8 mouse cellular contexts compared by ENCODE assay signal in the genomic region with DNA sequence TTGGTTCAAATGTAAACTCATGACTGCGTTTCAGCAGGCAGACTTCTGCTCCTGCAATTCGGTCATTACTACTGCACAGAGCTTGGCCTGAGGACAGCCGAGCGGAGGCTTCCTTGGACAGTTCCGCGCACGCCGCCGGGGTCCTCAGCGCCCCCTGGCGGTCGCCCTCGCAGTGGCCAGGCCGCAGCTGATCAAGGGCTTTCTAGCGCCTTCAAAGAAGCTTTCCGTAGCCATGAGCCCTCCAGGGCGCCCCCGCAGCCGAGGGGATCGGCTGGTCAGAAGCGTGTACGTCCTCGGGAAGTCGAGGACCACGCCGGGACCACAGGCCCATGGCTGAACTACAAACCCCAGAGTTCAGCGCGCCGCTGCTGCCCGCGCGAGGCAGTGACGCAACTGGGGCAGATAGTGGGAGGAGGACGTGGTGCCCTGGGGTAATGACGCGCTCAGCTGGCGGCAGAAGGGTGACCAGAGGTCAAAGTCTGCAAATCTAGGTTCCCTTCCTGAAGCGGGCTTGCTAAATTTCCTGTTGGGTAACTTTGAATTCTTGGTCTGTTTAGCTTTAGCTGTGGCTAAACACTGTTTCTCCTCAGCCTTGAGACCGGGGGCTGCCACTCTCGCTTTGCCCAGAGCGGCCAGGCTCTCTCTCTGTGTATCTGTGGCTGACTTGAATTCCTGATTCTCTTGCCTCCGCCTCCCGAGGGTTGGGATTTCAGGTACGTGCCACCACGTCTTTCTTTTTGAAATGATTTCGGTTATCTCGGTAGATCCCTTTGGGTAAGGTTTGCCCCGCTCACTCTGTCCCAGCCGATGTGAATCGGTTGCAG. TPM values are rescaled to one million over a fixed set of nuclear protein-coding genes. Genes with fewer than 3 reads are reported as not detected.
DNase-seq lines count a peak whose midpoint lies in the region; ATAC-seq and TF ChIP-seq lines count a peak whose summit lies in the region.

No protein-coding gene starts in this region.

- ATAC-seq in embryonic facial prominence, embryonic 14.5 days (ENCODE audit: low read depth), result peak; percentile 97
- ATAC-seq in limb, embryonic 13.5 days (ENCODE audit: low FRiP score, low read depth), result peak; percentile 96
- peak; percentile 98 for ATAC-seq in midbrain, embryonic 15.5 days (replicated peaks)

- peak; percentile 60 for TF ChIP-seq POLR2A in bone marrow, adult 2 months (IDR thresholded peaks at IDR 0.05; ENCODE audit: borderline replicate concordance, control insufficient read depth, low read depth, low read length)

- peak overlapping the region; percentile 81 for H3K4me3 ChIP-seq in bone marrow, adult 2 months (replicated peaks; ENCODE audit: control insufficient read depth, low read depth, low read length)
- H3K4me3 ChIP-seq in embryonic facial prominence, embryonic 14.5 days (ENCODE audit: low read depth, low read length), result peak overlapping the region; percentile 64
- peak overlapping the region; percentile 62 for H3K4me3 ChIP-seq in limb, embryonic 13.5 days
- peak overlapping the region; percentile 53 for H3K4me3 ChIP-seq in midbrain, embryonic 15.5 days

- peaks cover 9% of the 10 kb centered on the region for H3K4me1 ChIP-seq in bone marrow, adult 2 months (ENCODE audit: control insufficient read depth, insufficient read depth, low read length)
- peaks cover 12% of the 10 kb centered on the region for H3K4me1 ChIP-seq in embryonic facial prominence, embryonic 14.5 days (ENCODE audit: control insufficient read depth, insufficient read depth, low read length)
- peaks cover 14% of the 10 kb centered on the region for H3K4me1 ChIP-seq in limb, embryonic 13.5 days
- peaks cover 18% of the 10 kb centered on the region for H3K4me1 ChIP-seq in midbrain, embryonic 15.5 days

- peak overlapping the region; percentile 94 for H3K27ac ChIP-seq in bone marrow, adult 2 months (ENCODE audit: control insufficient read depth, insufficient read depth, low read depth, low read length, poor library complexity)
- H3K27ac ChIP-seq in embryonic facial prominence, embryonic 14.5 days (replicated peaks; ENCODE audit: low read depth, low read length), result peak overlapping the region; percentile 83
- H3K27ac ChIP-seq in limb, embryonic 13.5 days, result peak overlapping the region; percentile 83
- peak overlapping the region; percentile 93 for H3K27ac ChIP-seq in midbrain, embryonic 15.5 days

- DNase-seq in A20 (ENCODE audit: low read depth, low spot score), result peak; percentile 98
- DNase-seq in embryonic facial prominence, embryonic 14.5 days (ENCODE audit: low spot score), result peak; percentile 96
- DNase-seq in heart, adult 8-10 months (ENCODE audit: low spot score), result peak; percentile 95
- DNase-seq in kidney, adult 8-10 months, result peak; percentile 96 to 97
- peak; percentile 91 to 93 for DNase-seq in spleen, adult 18-20 months

- WGBS in bone marrow, adult 2 months, result under 1% methylated on average over 50 of the region's 50 CpGs
- WGBS in embryonic facial prominence, embryonic 14.5 days, result 1% methylated on average over 46 of the region's 50 CpGs
- 2% methylated on average over 50 of the region's 50 CpGs for WGBS in limb, embryonic 13.5 days
- under 1% methylated on average over 50 of the region's 50 CpGs for WGBS in midbrain, embryonic 15.5 days

- H3K9me3 ChIP-seq in embryonic facial prominence, embryonic 14.5 days (ENCODE audit: control insufficient read depth, low read length), result no peaks in the 10 kb centered on the region
- no peaks in the 10 kb centered on the region for H3K9me3 ChIP-seq in limb, embryonic 13.5 days
- H3K9me3 ChIP-seq in midbrain, embryonic 15.5 days, result no peaks in the 10 kb centered on the region

- TF ChIP-seq CTCF in bone marrow, adult 2 months (IDR thresholded peaks at IDR 0.05; ENCODE audit: control insufficient read depth, insufficient read depth, low read length), result peak; percentile 75

- H3K4me2 ChIP-seq in embryonic facial prominence, embryonic 14.5 days (ENCODE audit: low read depth, low read length), result peak overlapping the region; percentile 57
- H3K4me2 ChIP-seq in limb, embryonic 13.5 days (replicated peaks), result peak overlapping the region; percentile 75
- H3K4me2 ChIP-seq in midbrain, embryonic 15.5 days, result peak overlapping the region; percentile 60

- peaks cover 5% of the 10 kb centered on the region for H3K36me3 ChIP-seq in embryonic facial prominence, embryonic 14.5 days (ENCODE audit: control insufficient read depth, insufficient read depth, low read length)
- peaks cover 23% of the 10 kb centered on the region for H3K36me3 ChIP-seq in limb, embryonic 13.5 days
- H3K36me3 ChIP-seq in midbrain, embryonic 15.5 days (replicated peaks), result no peaks in the 10 kb centered on the region

- no peaks in the 10 kb centered on the region for H3K27me3 ChIP-seq in embryonic facial prominence, embryonic 14.5 days (replicated peaks; ENCODE audit: control insufficient read depth, insufficient read depth, low read length)
- H3K27me3 ChIP-seq in limb, embryonic 13.5 days, result no peaks in the 10 kb centered on the region
- H3K27me3 ChIP-seq in midbrain, embryonic 15.5 days (replicated peaks), result no peaks in the 10 kb centered on the region

- peak overlapping the region; percentile 75 for H3K9ac ChIP-seq in embryonic facial prominence, embryonic 14.5 days (ENCODE audit: low read depth, low read length)
- H3K9ac ChIP-seq in limb, embryonic 13.5 days, result peak overlapping the region; percentile 77
- peak overlapping the region; percentile 65 for H3K9ac ChIP-seq in midbrain, embryonic 15.5 days

RNA-seq across cellular contexts. Expression of gene Ap5s1, which starts 3.3 kb away (rescaled TPM):
- 12.1 and 14.5 TPM in 2 replicates for polyA plus RNA-seq in bone marrow, adult 2 months (2011; ENCODE audit: insufficient read depth, insufficient read length, low replicate concordance, missing spikeins)
- 23.5 and 25.1 TPM in 2 replicates for polyA plus RNA-seq in embryonic facial prominence, embryonic 14.5 days (2014; fragmentation: Nextera tagmentation; extraction: Ambion mirVana)
- total RNA-seq in heart, adult 8-10 months (2022), result 10 to 100 TPM; 31.8 to 42.6 (median 37.9) TPM
- 28.0 and 31.3 TPM in 2 replicates for polyA plus RNA-seq in limb, embryonic 13.5 days (2015; fragmentation: Nextera tagmentation; extraction: Ambion mirVana)
- 36.5 and 37.5 TPM in 2 replicates for polyA plus RNA-seq in midbrain, embryonic 15.5 days (2015; fragmentation: Nextera tagmentation; extraction: Ambion mirVana)

RNA-seq across cellular contexts. Expression of gene Spef1, which starts 23.1 kb away (rescaled TPM):
- 9.8 and 12.5 TPM in 2 replicates for polyA plus RNA-seq in bone marrow, adult 2 months (2011; ENCODE audit: insufficient read depth, insufficient read length, low replicate concordance, missing spikeins)
- 5.5 and 9.9 TPM in 2 replicates for polyA plus RNA-seq in embryonic facial prominence, embryonic 14.5 days (2014; fragmentation: Nextera tagmentation; extraction: Ambion mirVana)
- total RNA-seq in heart, adult 8-10 months (2022), result 1 to 10 TPM; 4.4 to 6.2 (median 4.9) TPM
- polyA plus RNA-seq in limb, embryonic 13.5 days (2015; fragmentation: Nextera tagmentation; extraction: Ambion mirVana), result 4.7 and 5.5 TPM in 2 replicates
- polyA plus RNA-seq in midbrain, embryonic 15.5 days (2015; fragmentation: Nextera tagmentation; extraction: Ambion mirVana), result 10.6 and 11.3 TPM in 2 replicates

RNA-seq across cellular contexts. Expression of gene Cdc25b, which starts 23.4 kb away (rescaled TPM):
- 179 and 183 TPM in 2 replicates for polyA plus RNA-seq in bone marrow, adult 2 months (2011; ENCODE audit: insufficient read depth, insufficient read length, low replicate concordance, missing spikeins)
- 51.2 and 60.8 TPM in 2 replicates for polyA plus RNA-seq in embryonic facial prominence, embryonic 14.5 days (2014; fragmentation: Nextera tagmentation; extraction: Ambion mirVana)
- total RNA-seq in heart, adult 8-10 months (2022), result 1 to 10 TPM; 4.3 to 4.9 (median 4.5) TPM
- 57.6 and 60.3 TPM in 2 replicates for polyA plus RNA-seq in limb, embryonic 13.5 days (2015; fragmentation: Nextera tagmentation; extraction: Ambion mirVana)
- 23.9 and 27.0 TPM in 2 replicates for polyA plus RNA-seq in midbrain, embryonic 15.5 days (2015; fragmentation: Nextera tagmentation; extraction: Ambion mirVana)

RNA-seq across cellular contexts. Expression of gene Mavs, which starts 23.7 kb away (rescaled TPM):
- 8.4 and 13.7 TPM in 2 replicates for polyA plus RNA-seq in bone marrow, adult 2 months (2011; ENCODE audit: insufficient read depth, insufficient read length, low replicate concordance, missing spikeins)
- polyA plus RNA-seq in embryonic facial prominence, embryonic 14.5 days (2014; fragmentation: Nextera tagmentation; extraction: Ambion mirVana), result 18.4 and 19.6 TPM in 2 replicates
- total RNA-seq in heart, adult 8-10 months (2022), result 10 to 100 TPM; 65.6 to 80.8 (median 72.3) TPM
- polyA plus RNA-seq in limb, embryonic 13.5 days (2015; fragmentation: Nextera tagmentation; extraction: Ambion mirVana), result 16.6 and 16.7 TPM in 2 replicates
- polyA plus RNA-seq in midbrain, embryonic 15.5 days (2015; fragmentation: Nextera tagmentation; extraction: Ambion mirVana), result 5.7 and 7.6 TPM in 2 replicates

RNA-seq across cellular contexts. Expression of gene Cenpb, which starts 30.3 kb away (rescaled TPM):
- polyA plus RNA-seq in bone marrow, adult 2 months (2011; ENCODE audit: insufficient read depth, insufficient read length, low replicate concordance, missing spikeins), result 22.6 and 28.5 TPM in 2 replicates
- polyA plus RNA-seq in embryonic facial prominence, embryonic 14.5 days (2014; fragmentation: Nextera tagmentation; extraction: Ambion mirVana), result 10.4 and 10.6 TPM in 2 replicates
- 10 to 100 TPM; 89.5 to 93.4 (median 90.3) TPM for total RNA-seq in heart, adult 8-10 months (2022)
- 11.2 and 11.6 TPM in 2 replicates for polyA plus RNA-seq in limb, embryonic 13.5 days (2015; fragmentation: Nextera tagmentation; extraction: Ambion mirVana)
- polyA plus RNA-seq in midbrain, embryonic 15.5 days (2015; fragmentation: Nextera tagmentation; extraction: Ambion mirVana), result 16.0 and 16.4 TPM in 2 replicates

Comparison
In these comparisons a context has a peak if more than half of its experiments do, and no peak if none do; other contexts are left out.
1. Peak in every context shown above with its lines: DNase-seq, ATAC-seq, H3K4me3 ChIP-seq and H3K27ac ChIP-seq.